13 mouse cellular contexts compared by ENCODE assay signal in the genomic region with DNA sequence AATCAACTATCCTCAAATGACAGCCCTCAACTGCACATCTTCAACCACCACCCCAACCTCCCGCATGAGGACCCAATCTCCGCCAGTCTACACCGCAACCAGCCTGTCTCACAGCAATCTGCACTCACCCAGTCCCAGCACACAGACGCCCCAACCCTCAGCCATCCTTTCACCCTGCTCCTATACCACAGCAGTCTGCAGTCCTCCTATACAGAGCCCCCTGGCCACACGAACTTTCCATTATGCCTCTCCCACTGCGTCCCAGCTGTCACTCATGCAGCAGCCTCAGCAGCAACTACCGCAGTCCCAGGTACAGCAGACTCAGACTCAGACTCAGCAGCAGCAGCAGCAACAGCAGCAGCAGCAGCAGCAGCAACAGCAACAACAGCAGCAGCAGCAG.
A peak's percentile ranks its signal among the peaks of the same experiment; 100 is the strongest.
DNase-seq lines count a peak whose midpoint lies in the region; ATAC-seq and TF ChIP-seq lines count a peak whose summit lies in the region.
"Had no signal": no experiment of that assay in that cellular context is flagged by ENCODE, and none has a peak within 500 bp of the region (broad histone marks: within the 10 kb centered on the region; RNA-seq: fewer than 3 reads in every experiment).

No protein-coding gene starts in this region.

- intact Hi-C loops in heart, postnatal 14 days (cut with DNase I), result no loop called here

- ATAC-seq in forebrain, embryonic 13.5 days, result peak; percentile 24; the same call in 1 of the 2 replicates
- ATAC-seq in forebrain, embryonic 15.5 days (replicated peaks), result no peak
- 0 out of 2 replicates have a peak, but pooled peaks have one; percentile 29 for ATAC-seq in kidney, postnatal 0 days (replicated peaks; ENCODE audit: low FRiP score, low read depth)

- no peaks in the 10 kb centered on the region for H3K27me3 ChIP-seq in forebrain, embryonic 13.5 days
- no peaks in the 10 kb centered on the region for H3K27me3 ChIP-seq in forebrain, embryonic 15.5 days
- H3K27me3 ChIP-seq in kidney, postnatal 0 days (ENCODE audit: insufficient read depth, low read length), result no peaks in the 10 kb centered on the region
- H3K27me3 ChIP-seq in limb, embryonic 10.5 days (ENCODE audit: low read depth, poor library complexity, severe bottlenecking), result peaks cover 4% of the 10 kb centered on the region; the same call in 1 of the 2 replicates
- H3K27me3 ChIP-seq: embryonic facial prominence, embryonic 12.5 days had no signal

- H3K4me1 ChIP-seq in forebrain, embryonic 13.5 days, result no peaks in the 10 kb centered on the region
- no peaks in the 10 kb centered on the region for H3K4me1 ChIP-seq in forebrain, embryonic 15.5 days
- H3K4me1 ChIP-seq in kidney, postnatal 0 days (replicated peaks; ENCODE audit: insufficient read depth, low read length), result no peaks in the 10 kb centered on the region
- peaks cover 12% of the 10 kb centered on the region for H3K4me1 ChIP-seq in limb, embryonic 10.5 days
- H3K4me1 ChIP-seq: embryonic facial prominence, embryonic 12.5 days had no signal

- H3K9ac ChIP-seq in forebrain, embryonic 13.5 days, result no peak overlapping the region
- no peak overlapping the region for H3K9ac ChIP-seq in forebrain, embryonic 15.5 days (replicated peaks)
- no peak overlapping the region for H3K9ac ChIP-seq in kidney, postnatal 0 days (ENCODE audit: low read depth, low read length)
- H3K9ac ChIP-seq: embryonic facial prominence, embryonic 12.5 days had no signal

- no peak overlapping the region for H3K27ac ChIP-seq in forebrain, embryonic 13.5 days
- H3K27ac ChIP-seq in forebrain, embryonic 15.5 days (replicated peaks), result no peak overlapping the region
- H3K27ac ChIP-seq in kidney, postnatal 0 days, result no peak overlapping the region
- peak overlapping the region; percentile 34; the same call in 1 of the 2 replicates for H3K27ac ChIP-seq in limb, embryonic 10.5 days
- H3K27ac ChIP-seq: embryonic facial prominence, embryonic 12.5 days; heart, adult 2 months had no signal

- no peak overlapping the region for H3K4me3 ChIP-seq in forebrain, embryonic 13.5 days
- no peak overlapping the region for H3K4me3 ChIP-seq in forebrain, embryonic 15.5 days
- no peak overlapping the region for H3K4me3 ChIP-seq in kidney, postnatal 0 days (replicated peaks; ENCODE audit: low read depth, low read length)
- no peak overlapping the region for H3K4me3 ChIP-seq in limb, embryonic 10.5 days
- H3K4me3 ChIP-seq: embryonic facial prominence, embryonic 12.5 days; heart, adult 2 months had no signal

- 66% methylated on average over 7 of the region's 7 CpGs for WGBS in forebrain, embryonic 13.5 days
- WGBS in forebrain, embryonic 15.5 days, result 71% methylated on average over 7 of the region's 7 CpGs
- WGBS in kidney, postnatal 0 days, result 59% methylated on average over 7 of the region's 7 CpGs
- WGBS in limb, embryonic 10.5 days, result 67% methylated on average over 7 of the region's 7 CpGs

- TF ChIP-seq CTCF in kidney, postnatal 0 days (IDR thresholded peaks at IDR 0.05; ENCODE audit: low read depth), result no peak

- H3K9me3 ChIP-seq in forebrain, embryonic 13.5 days (replicated peaks), result no peaks in the 10 kb centered on the region
- no peaks in the 10 kb centered on the region for H3K9me3 ChIP-seq in forebrain, embryonic 15.5 days
- H3K9me3 ChIP-seq in kidney, postnatal 0 days (replicated peaks; ENCODE audit: low read length), result no peaks in the 10 kb centered on the region
- H3K9me3 ChIP-seq in limb, embryonic 10.5 days (replicated peaks), result no peaks in the 10 kb centered on the region
- H3K9me3 ChIP-seq: embryonic facial prominence, embryonic 12.5 days had no signal

- DNase-seq in kidney, postnatal 0 days (ENCODE audit: low spot score), result no peak
- DNase-seq in kidney, adult 11 months, result no peak
- peak; percentile 2 for DNase-seq in 3134 (ENCODE audit: extremely low read depth, insufficient read length, low spot score)
- no peak for DNase-seq in limb, embryonic 10.5 days (ENCODE audit: low spot score)
- no peak for DNase-seq in Muller cell, postnatal 12 days (ENCODE audit: inconsistent ontology term)
- no peak for DNase-seq in heart, postnatal 14 days
- DNase-seq: cerebellum, adult 11-12 months; heart, adult 2 months; right cerebral cortex, postnatal 14 days; thymus, postnatal 36 days had no signal

- H3K4me2 ChIP-seq in forebrain, embryonic 13.5 days, result no peak overlapping the region
- H3K4me2 ChIP-seq in forebrain, embryonic 15.5 days (replicated peaks), result no peak overlapping the region
- no peak overlapping the region for H3K4me2 ChIP-seq in kidney, postnatal 0 days (ENCODE audit: low read length)
- H3K4me2 ChIP-seq: embryonic facial prominence, embryonic 12.5 days had no signal

- H3K36me3 ChIP-seq in forebrain, embryonic 13.5 days (ENCODE audit: poor library complexity, severe bottlenecking), result no peaks in the 10 kb centered on the region
- no peaks in the 10 kb centered on the region for H3K36me3 ChIP-seq in forebrain, embryonic 15.5 days
- no peaks in the 10 kb centered on the region for H3K36me3 ChIP-seq in kidney, postnatal 0 days (ENCODE audit: insufficient read depth, low read length)
- H3K36me3 ChIP-seq in limb, embryonic 10.5 days, result no peaks in the 10 kb centered on the region
- H3K36me3 ChIP-seq: embryonic facial prominence, embryonic 12.5 days had no signal
